Mouse (Mus musculus) kidney, postnatal 0 days (tissue): ENCODE data around the gene Lman1l. TPM values are rescaled to one million over a fixed set of nuclear protein-coding genes. Genes with fewer than 3 reads are reported as not detected.

Experiments used
- ATAC-seq: fragments of 200-750 bp; cut with Nextera tagmentation; replicated peaks from 2 replicates; pipeline ENCODE4 v1.8.0; 2017; ENCODE audit warnings: low read depth, moderate number of reproducible peaks, moderate TSS enrichment, moderate library complexity; ENCODE audit not compliant: low FRiP score
- DNase-seq: peaks from one replicate; pipeline ENCODE4 v3.0.0-alpha.2; 2016; ENCODE audit warnings: low spot score
- H3K27ac ChIP-seq: fragments of 300-500 bp; sonication (generic); 2 replicates; pipeline ENCODE4 v1.5.1; 2014; ENCODE audit warnings: mild to moderate bottlenecking
- H3K27me3 ChIP-seq: fragments of 300-500 bp; sonication (generic); 2 replicates; pipeline ENCODE4 v1.6.1; 2014; ENCODE audit warnings: low read length, mixed read lengths; ENCODE audit not compliant: insufficient read depth
- H3K36me3 ChIP-seq: fragments of 300-500 bp; sonication (generic); 2 replicates; pipeline ENCODE4 v1.6.1; 2014; ENCODE audit warnings: low read length, mixed read lengths; ENCODE audit not compliant: insufficient read depth
- H3K4me1 ChIP-seq: fragments of 300-500 bp; sonication (generic); replicated peaks from 2 replicates; pipeline ENCODE4 v1.6.1; 2014; ENCODE audit warnings: antibody characterized with exemption, low read length, mixed read lengths; ENCODE audit not compliant: insufficient read depth
- H3K4me2 ChIP-seq: fragments of 300-500 bp; sonication (generic); 2 replicates; pipeline ENCODE4 v1.6.1; 2014; ENCODE audit warnings: mild to moderate bottlenecking, low read length, moderate library complexity, mixed read lengths
- H3K4me3 ChIP-seq: fragments of 300-500 bp; sonication (generic); replicated peaks from 2 replicates; pipeline ENCODE4 v1.5.1; 2014; ENCODE audit warnings: low read depth, low read length
- H3K9ac ChIP-seq: fragments of 300-500 bp; sonication (generic); 2 replicates; pipeline ENCODE4 v1.6.1; 2014; ENCODE audit warnings: low read depth, low read length
- H3K9me3 ChIP-seq: fragments of 300-500 bp; sonication (generic); replicated peaks from 2 replicates; pipeline ENCODE4 v1.6.1; 2016; ENCODE audit warnings: low read length, inconsistent platforms, mixed read lengths
- CTCF ChIP-seq: IDR thresholded peaks from 2 replicates; pipeline ENCODE4 v1.5.1; 2016; ENCODE audit warnings: antibody characterized with exemption, low read depth, mild to moderate bottlenecking, moderate library complexity
- WGBS: fragments of 180-500 bp; shearing (Covaris S2); extraction: QIAGEN DNeasy Blood & Tissue Kit; methylation state at CpG from one replicate; pipeline ENCODE4 v1.1.7; 2014; 5-methylcytosine and 5-hydroxymethylcytosine counted together
- polyA plus RNA-seq: library from polyadenylated mRNA; unstranded; fragments of >200 nt; fragmentation: Nextera tagmentation; extraction: Ambion mirVana; gene quantifications from 2 replicates; pipeline ENCODE4 v1.2.1, GENCODE M21; 2015

Gene Lman1l
- polyA plus RNA-seq, 1 experiment from 2014 or later: not detected

DNA sequence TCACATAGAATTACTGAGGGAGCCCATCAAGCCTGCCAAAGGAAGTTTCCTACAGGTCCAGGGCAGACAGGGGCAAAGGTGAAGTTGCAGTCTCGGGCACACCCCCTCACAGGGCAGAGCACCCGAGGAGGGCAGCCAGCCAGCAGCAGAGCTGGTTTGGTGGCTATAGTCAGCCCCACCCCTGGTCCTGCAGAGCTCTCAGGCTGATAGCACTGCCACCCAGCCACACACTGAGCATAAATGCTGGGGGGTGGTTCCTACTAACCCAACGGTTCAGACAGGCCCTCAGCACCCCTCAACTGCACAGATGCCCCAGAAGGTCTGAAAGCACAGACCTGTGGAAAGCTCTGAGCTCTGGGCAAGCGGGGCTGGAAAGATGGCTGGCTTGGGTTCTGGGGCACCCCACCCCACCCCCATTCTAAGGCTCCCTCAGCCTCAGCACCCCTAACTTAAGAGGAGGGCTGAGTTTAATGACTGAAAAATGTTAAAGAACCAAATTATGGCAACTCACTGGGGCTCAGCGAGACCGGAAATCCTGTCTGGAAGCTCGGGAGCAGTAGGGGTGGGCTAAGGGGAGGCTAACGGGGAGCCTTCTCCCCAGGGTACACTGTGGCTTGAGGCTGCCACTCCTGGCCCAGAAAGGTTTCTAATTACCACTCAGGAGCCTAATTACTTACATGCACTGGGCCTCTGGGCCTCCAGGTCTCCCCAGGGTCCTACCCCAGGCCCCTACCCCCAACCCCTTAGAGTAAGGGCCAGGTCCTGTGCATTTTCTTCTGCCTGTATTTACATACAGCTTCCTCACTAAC, 18.3 kb upstream of the Lman1l start:
- Histone ChIP-seq H3K4me1 (peaks cover 54% of the 10 kb centered on the region), H3K36me3 (no peaks in the 10 kb centered on the region), H3K4me3 (no peak overlapping the region), H3K4me2 (peak overlapping the region; percentile 40), H3K9me3 (no peaks in the 10 kb centered on the region), H3K9ac (peak overlapping the region; percentile 31), H3K27ac (peak overlapping the region; percentile 83), H3K27me3 (no peaks in the 10 kb centered on the region)
- DNase-seq: no peak
- 15% methylated on average over 8 of the region's 8 CpGs for whole genome bisulfite sequencing
- ATAC-seq: no peak
- TF ChIP-seq CTCF: no peak

DNA sequence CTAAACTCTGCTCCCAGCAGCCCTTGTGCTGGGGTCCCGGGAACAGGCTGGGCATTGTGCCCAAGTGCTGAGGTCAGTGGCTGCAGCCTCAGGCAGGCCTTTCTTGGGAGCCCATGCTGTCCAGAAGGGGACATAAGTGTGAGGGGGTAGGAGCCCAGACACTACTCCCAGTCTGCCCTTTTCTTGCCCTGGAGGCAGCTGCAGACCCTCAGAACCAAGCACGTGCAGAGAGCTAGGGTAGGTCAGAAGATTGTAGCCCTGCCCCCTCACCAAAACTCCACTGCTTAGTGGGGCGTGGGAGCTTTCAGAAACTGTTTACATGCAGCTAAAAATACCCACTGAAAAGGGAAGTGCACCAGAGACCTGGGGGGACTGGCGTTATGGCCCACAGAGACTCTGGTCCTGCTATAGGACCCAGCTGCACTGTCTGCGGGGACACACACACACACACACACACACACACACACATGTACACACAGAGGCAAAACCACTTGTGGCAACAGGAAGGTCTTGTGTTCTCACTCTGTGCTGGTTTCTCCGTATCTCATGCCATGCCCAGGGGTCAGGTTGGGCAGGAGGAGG, 17.3 kb upstream of the Lman1l start:
- Histone ChIP-seq H3K27ac (peak overlapping the region; percentile 83), H3K27me3 (no peaks in the 10 kb centered on the region), H3K4me3 (no peak overlapping the region), H3K9me3 (no peaks in the 10 kb centered on the region), H3K4me2 (peak overlapping the region; percentile 4), H3K36me3 (no peaks in the 10 kb centered on the region), H3K4me1 (peaks cover 43% of the 10 kb centered on the region), H3K9ac (no peak overlapping the region)
- ATAC-seq (peak; percentile 55; the same call in 1 of the 2 replicates), DNase-seq (peak; percentile 83)
- WGBS: 7% methylated on average over 6 of the region's 6 CpGs
- TF ChIP-seq CTCF: no peak

DNA sequence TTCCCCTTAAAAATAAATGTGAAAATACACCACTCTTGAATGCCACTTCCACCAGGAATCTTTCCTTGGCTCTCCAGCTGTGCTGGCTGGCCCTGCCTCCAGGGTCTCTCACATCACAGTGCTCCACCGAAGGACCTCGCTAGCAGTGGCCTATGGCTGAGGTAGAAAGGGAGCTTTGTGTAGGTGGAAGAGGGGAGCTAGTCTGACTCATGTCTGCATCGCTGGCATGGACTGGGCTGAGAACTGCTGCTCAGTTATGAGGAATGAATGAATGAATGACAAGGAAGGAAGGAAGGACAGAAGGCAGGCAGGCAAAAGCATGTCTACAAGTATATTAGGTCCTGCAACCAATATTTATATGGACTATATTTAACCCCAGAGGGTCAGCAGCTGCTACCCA, 16.7 kb upstream of the Lman1l start:
- Histone ChIP-seq H3K9me3 (no peaks in the 10 kb centered on the region), H3K27me3 (no peaks in the 10 kb centered on the region), H3K4me1 (peaks cover 42% of the 10 kb centered on the region), H3K4me2 (0 out of 2 replicates have a peak overlapping the region, but pooled peaks have one; percentile 4), H3K4me3 (no peak overlapping the region), H3K27ac (peak overlapping the region; percentile 83), H3K9ac (no peak overlapping the region), H3K36me3 (no peaks in the 10 kb centered on the region)
- DNase-seq: no peak
- TF ChIP-seq CTCF: no peak
- ATAC-seq: no peak
- WGBS: 50% methylated on average over 3 of the region's 3 CpGs

DNA sequence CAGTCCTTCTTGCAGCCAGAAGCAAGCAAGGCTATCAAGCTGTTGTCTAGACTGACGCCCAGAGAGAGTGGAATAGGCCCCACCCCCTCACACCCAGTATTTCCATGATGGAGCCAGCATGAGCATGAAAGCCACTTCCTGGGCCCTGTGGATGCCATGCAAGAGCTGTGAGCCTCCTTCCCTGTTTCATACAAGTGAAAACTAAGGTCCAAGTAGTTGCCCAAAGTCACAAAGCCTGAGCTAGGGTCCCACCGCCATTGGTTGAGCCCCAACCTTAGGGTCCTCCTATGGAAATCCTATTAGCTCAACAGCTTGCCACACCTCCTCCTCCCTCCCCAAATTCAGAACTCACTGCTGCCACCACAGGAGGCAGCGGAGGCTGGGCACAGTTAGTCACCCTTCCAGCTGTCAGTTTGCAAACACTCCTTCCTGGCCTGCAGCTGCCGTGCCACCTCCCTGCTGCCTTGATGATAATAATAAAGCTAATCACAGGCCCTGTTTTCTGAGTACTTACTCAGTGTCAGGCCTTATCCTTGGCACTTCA, 13.0 kb upstream of the Lman1l start:
- DNase-seq: no peak
- H3K4me1 ChIP-seq: peaks cover 16% of the 10 kb centered on the region
- no peaks in the 10 kb centered on the region for H3K27me3 ChIP-seq
- no peak overlapping the region for H3K27ac ChIP-seq
- no peak overlapping the region for H3K4me2 ChIP-seq
- H3K36me3 ChIP-seq: peaks cover 18% of the 10 kb centered on the region
- H3K9me3 ChIP-seq: no peaks in the 10 kb centered on the region
- no peak overlapping the region for H3K4me3 ChIP-seq
- peak; percentile 15; the same call in 1 of the 2 replicates for TF ChIP-seq CTCF
- ATAC-seq: no peak
- H3K9ac ChIP-seq: no peak overlapping the region
- 58% methylated on average over 4 of the region's 4 CpGs for WGBS

DNA sequence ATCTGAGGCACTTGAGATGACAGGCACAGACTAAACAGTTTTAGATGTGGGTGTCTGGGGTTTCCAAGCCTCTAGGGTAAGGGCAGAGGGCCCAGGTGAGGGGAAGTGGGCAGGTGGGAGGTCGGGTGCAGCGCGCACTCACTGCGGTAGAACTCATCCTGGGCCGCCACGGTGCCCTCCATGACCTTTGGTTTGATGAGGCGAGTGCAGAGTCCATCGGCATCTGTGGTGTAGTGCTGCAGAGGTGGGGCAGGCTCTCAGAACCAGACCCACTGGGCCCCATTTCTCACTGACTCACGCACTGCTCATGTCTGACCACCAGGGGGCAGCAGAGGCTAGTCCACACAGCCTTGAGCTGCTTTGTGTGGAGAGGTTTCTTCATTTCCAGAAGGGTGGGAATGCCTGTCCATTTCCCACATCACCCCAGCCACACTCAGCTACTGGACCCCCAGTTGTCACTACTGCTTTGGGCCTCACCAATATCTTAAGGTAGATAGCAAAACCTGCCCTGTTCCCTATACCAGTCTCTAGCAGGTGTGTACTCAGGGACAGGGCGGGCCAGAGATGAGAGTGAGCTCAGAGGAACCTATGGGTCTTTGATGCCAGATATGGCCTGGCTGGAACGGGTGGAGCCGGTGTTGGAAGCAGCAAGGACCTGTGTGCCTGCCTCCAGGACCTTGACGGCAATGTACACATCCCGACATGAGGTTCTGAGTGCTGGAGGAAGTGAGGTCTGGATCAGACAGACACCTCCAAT, 8.7 kb upstream of the Lman1l start:
- WGBS: 59% methylated on average over 14 of the region's 14 CpGs
- Histone ChIP-seq H3K9me3 (no peaks in the 10 kb centered on the region), H3K4me1 (no peaks in the 10 kb centered on the region), H3K9ac (no peak overlapping the region), H3K4me3 (no peak overlapping the region), H3K4me2 (no peak overlapping the region), H3K36me3 (peaks cover 47% of the 10 kb centered on the region), H3K27me3 (no peaks in the 10 kb centered on the region), H3K27ac (no peak overlapping the region)
- DNase-seq: peak; percentile 77
- peak; percentile 67 for ATAC-seq
- TF ChIP-seq CTCF: peak; percentile 99

DNA sequence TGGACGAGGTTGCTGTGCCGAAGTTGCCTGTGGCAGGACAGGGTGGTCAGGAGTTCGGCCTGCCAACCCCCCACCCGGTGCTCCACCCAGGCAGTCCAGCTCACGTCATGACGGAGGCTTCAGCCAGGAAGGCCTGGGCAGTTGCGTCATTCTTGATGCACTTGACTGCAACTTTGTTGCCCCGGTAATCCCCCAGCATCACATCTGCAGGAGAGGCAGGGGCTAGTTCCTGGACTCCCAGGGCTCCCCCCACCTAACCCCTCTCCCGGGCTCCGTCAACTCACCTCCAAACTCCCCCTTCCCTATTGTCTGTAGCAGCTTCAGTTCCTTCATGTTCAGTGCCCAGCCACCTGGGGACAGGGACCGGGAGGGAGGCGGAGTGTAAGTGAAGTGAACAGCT, 8.1 kb upstream of the Lman1l start:
- Histone ChIP-seq H3K9me3 (no peaks in the 10 kb centered on the region), H3K27me3 (no peaks in the 10 kb centered on the region), H3K9ac (no peak overlapping the region), H3K4me2 (no peak overlapping the region), H3K36me3 (peaks cover 47% of the 10 kb centered on the region), H3K27ac (no peak overlapping the region), H3K4me3 (no peak overlapping the region), H3K4me1 (no peaks in the 10 kb centered on the region)
- ATAC-seq (0 out of 2 replicates have a peak, but pooled peaks have one; percentile 5), DNase-seq (no peak)
- no peak for TF ChIP-seq CTCF
- 95% methylated on average over 12 of the region's 12 CpGs for WGBS
